Mouse (Mus musculus): ENCODE results near the gene 1110051M20Rik.

DNA sequence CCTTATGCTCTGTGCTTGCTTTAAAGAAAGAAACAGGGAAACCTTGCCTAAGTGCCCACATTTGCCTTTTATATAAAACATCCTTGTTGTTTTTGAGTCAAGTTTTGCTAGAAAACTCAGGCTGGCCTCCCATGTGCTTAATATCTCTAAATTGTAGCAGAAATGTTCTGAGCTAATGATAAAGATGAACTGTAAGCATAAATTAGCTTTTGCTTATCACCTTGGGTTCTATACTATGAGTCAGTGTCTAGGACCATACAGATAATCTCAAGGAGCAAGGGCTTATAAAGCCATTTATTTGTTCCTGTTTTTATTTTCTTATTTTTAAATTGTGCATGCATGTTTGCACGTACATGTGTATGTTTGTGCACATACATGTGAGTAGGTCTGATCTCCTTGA lies 98.9 kb downstream of the 1110051M20Rik start:
- TF ChIP-seq CTCF (conservative IDR thresholded peaks at IDR 0.05 in 1 of 2, IDR thresholded peaks at IDR 0.05 in 1 of 2; ENCODE audit: low read depth in 2 of 2, low read length in 2 of 2) (no peak), JUND (conservative IDR thresholded peaks at IDR 0.05; ENCODE audit: low read depth, low read length) (no peak), ZC3H11A (IDR thresholded peaks at IDR 0.05; ENCODE audit: low read depth, low read length) (no peak), POLR2AphosphoS2 (IDR thresholded peaks at IDR 0.05; ENCODE audit: low read depth, low read length) (no peak), POLR2A (IDR thresholded peaks at IDR 0.05; ENCODE audit: low read depth, low read length) (no peak), ETS1 (conservative IDR thresholded peaks at IDR 0.05; ENCODE audit: low read depth, low read length) (no peak), MYC (IDR thresholded peaks at IDR 0.05; ENCODE audit: low read depth, low read length) (no peak), MEF2A (IDR thresholded peaks at IDR 0.05; ENCODE audit: borderline replicate concordance, low read depth, low read length) (no peak), ZNF384 (IDR thresholded peaks at IDR 0.05; ENCODE audit: low read depth, low read length) (no peak), TCF12 (IDR thresholded peaks at IDR 0.05; ENCODE audit: low read depth, low read length) (no peak)
